9 mouse cellular contexts compared by ENCODE assay signal in genomic region chr8:94857011-94857345, GRCm38 (mm10). TPM values are rescaled to one million over a fixed set of nuclear protein-coding genes. Genes with fewer than 3 reads are reported as not detected.
DNase-seq lines count a peak whose midpoint lies in the region; ATAC-seq and TF ChIP-seq lines count a peak whose summit lies in the region.
"Had no signal": no experiment of that assay in that cellular context is flagged by ENCODE, and none has a peak within 500 bp of the region (broad histone marks: within the 10 kb centered on the region; RNA-seq: fewer than 3 reads in every experiment).

No protein-coding gene starts in this region.

- no peaks in the 10 kb centered on the region for H3K9me3 ChIP-seq in kidney, embryonic 15.5 days (replicated peaks)
- H3K9me3 ChIP-seq in embryonic facial prominence, embryonic 15.5 days (replicated peaks), result no peaks in the 10 kb centered on the region
- H3K9me3 ChIP-seq in intestine, embryonic 15.5 days, result no peaks in the 10 kb centered on the region
- H3K9me3 ChIP-seq in midbrain, postnatal 0 days (ENCODE audit: low read length), result no peaks in the 10 kb centered on the region

- 35% methylated on average over 5 of the region's 5 CpGs for WGBS in kidney, embryonic 15.5 days
- WGBS in embryonic facial prominence, embryonic 15.5 days, result 28% methylated on average over 5 of the region's 5 CpGs
- 31% methylated on average over 5 of the region's 5 CpGs for WGBS in intestine, embryonic 15.5 days
- 33% methylated on average over 5 of the region's 5 CpGs for WGBS in midbrain, postnatal 0 days

- H3K36me3 ChIP-seq in kidney, embryonic 15.5 days, result peaks cover 63% of the 10 kb centered on the region
- peaks cover 44% of the 10 kb centered on the region for H3K36me3 ChIP-seq in embryonic facial prominence, embryonic 15.5 days
- H3K36me3 ChIP-seq in intestine, embryonic 15.5 days, result peaks cover 18% of the 10 kb centered on the region
- H3K36me3 ChIP-seq in midbrain, postnatal 0 days (ENCODE audit: insufficient read depth, low read length), result peaks cover 34% of the 10 kb centered on the region

- no peak for DNase-seq in kidney, postnatal 10 days
- DNase-seq in midbrain, postnatal 0 days (ENCODE audit: low spot score), result no peak
- DNase-seq in c-Kit-positive CD71-positive TER-119-positive erythroid progenitor cells, embryonic 14.5 days (ENCODE audit: low spot score), result no peak
- no peak for DNase-seq in cerebellum, adult 18-20 months
- DNase-seq in urinary bladder, adult 18-20 months (ENCODE audit: low spot score in 2 of 2), result no peak

- H3K9ac ChIP-seq in kidney, embryonic 15.5 days, result peak overlapping the region; percentile 99; the same call in 1 of the 2 replicates
- no peak overlapping the region for H3K9ac ChIP-seq in embryonic facial prominence, embryonic 15.5 days
- H3K9ac ChIP-seq in intestine, embryonic 15.5 days, result 0 out of 2 replicates have a peak overlapping the region, but pooled peaks have one; percentile 12
- no peak overlapping the region for H3K9ac ChIP-seq in midbrain, postnatal 0 days (replicated peaks; ENCODE audit: low read length, poor library complexity, severe bottlenecking)

- H3K4me2 ChIP-seq in kidney, embryonic 15.5 days, result peak overlapping the region; percentile 72; the same call in 1 of the 2 replicates
- H3K4me2 ChIP-seq in embryonic facial prominence, embryonic 15.5 days (replicated peaks), result no peak overlapping the region
- peak overlapping the region; percentile 3; the same call in 1 of the 2 replicates for H3K4me2 ChIP-seq in intestine, embryonic 15.5 days (replicated peaks)
- H3K4me2 ChIP-seq in midbrain, postnatal 0 days (ENCODE audit: low read depth, low read length, poor library complexity, severe bottlenecking), result no peak overlapping the region

- no peak for ATAC-seq in kidney, embryonic 15.5 days (replicated peaks; ENCODE audit: low FRiP score)
- ATAC-seq in embryonic facial prominence, embryonic 15.5 days (ENCODE audit: insufficient number of reproducible peaks, low FRiP score, low TSS enrichment, low read depth), result no peak
- peak; percentile 19 for ATAC-seq in intestine, embryonic 15.5 days
- ATAC-seq in midbrain, postnatal 0 days (ENCODE audit: low FRiP score), result 0 out of 2 replicates have a peak, but pooled peaks have one; percentile 9

- H3K27me3 ChIP-seq in kidney, embryonic 15.5 days, result no peaks in the 10 kb centered on the region
- no peaks in the 10 kb centered on the region for H3K27me3 ChIP-seq in embryonic facial prominence, embryonic 15.5 days
- no peaks in the 10 kb centered on the region for H3K27me3 ChIP-seq in intestine, embryonic 15.5 days (replicated peaks)
- no peaks in the 10 kb centered on the region for H3K27me3 ChIP-seq in midbrain, postnatal 0 days (ENCODE audit: insufficient read depth, low read length)
- H3K27me3 ChIP-seq: Patski had no signal

- no peak for TF ChIP-seq CTCF in midbrain, postnatal 0 days (IDR thresholded peaks at IDR 0.05)

- H3K27ac ChIP-seq in kidney, embryonic 15.5 days, result no peak overlapping the region
- no peak overlapping the region for H3K27ac ChIP-seq in embryonic facial prominence, embryonic 15.5 days (replicated peaks)
- H3K27ac ChIP-seq in intestine, embryonic 15.5 days, result no peak overlapping the region
- no peak overlapping the region for H3K27ac ChIP-seq in midbrain, postnatal 0 days (ENCODE audit: low read depth, low read length)

- H3K4me1 ChIP-seq in kidney, embryonic 15.5 days, result peaks cover 16% of the 10 kb centered on the region
- peaks cover 16% of the 10 kb centered on the region for H3K4me1 ChIP-seq in embryonic facial prominence, embryonic 15.5 days
- 0 out of 2 replicates have a peak, but pooled peaks cover 2% of the 10 kb centered on the region for H3K4me1 ChIP-seq in intestine, embryonic 15.5 days (replicated peaks)
- H3K4me1 ChIP-seq in midbrain, postnatal 0 days (ENCODE audit: insufficient read depth, low read length), result no peaks in the 10 kb centered on the region

- H3K4me3 ChIP-seq in kidney, embryonic 15.5 days (replicated peaks), result peak overlapping the region; percentile 98
- H3K4me3 ChIP-seq in embryonic facial prominence, embryonic 15.5 days (replicated peaks), result peak overlapping the region; percentile 95
- no peak overlapping the region for H3K4me3 ChIP-seq in intestine, embryonic 15.5 days (replicated peaks)
- peak overlapping the region; percentile 94; the same call in 1 of the 2 replicates for H3K4me3 ChIP-seq in midbrain, postnatal 0 days (ENCODE audit: low read depth, low read length)

RNA-seq across cellular contexts. Expression of gene Polr2c, which starts 0.3 kb away (rescaled TPM):
- 155 and 157 TPM in 2 replicates for polyA plus RNA-seq in kidney, embryonic 15.5 days (2015; fragmentation: Nextera tagmentation; extraction: Ambion mirVana)
- polyA plus RNA-seq in embryonic facial prominence, embryonic 15.5 days (2015; fragmentation: Nextera tagmentation; extraction: Ambion mirVana), result 132 and 135 TPM in 2 replicates
- polyA plus RNA-seq in intestine, embryonic 15.5 days (2015; fragmentation: Nextera tagmentation; extraction: Ambion mirVana), result 126 and 134 TPM in 2 replicates
- 62.5 and 70.5 TPM in 2 replicates for total RNA-seq in midbrain, postnatal 0 days (2014; rRNA removed)
- 93.3 and 101 TPM in 2 replicates for polyA plus RNA-seq in midbrain, postnatal 0 days (2015; fragmentation: Nextera tagmentation; extraction: Ambion mirVana)

RNA-seq across cellular contexts. Expression of gene Ciapin1, which starts 18.8 kb away (rescaled TPM):
- 115 and 126 TPM in 2 replicates for polyA plus RNA-seq in kidney, embryonic 15.5 days (2015; fragmentation: Nextera tagmentation; extraction: Ambion mirVana)
- polyA plus RNA-seq in embryonic facial prominence, embryonic 15.5 days (2015; fragmentation: Nextera tagmentation; extraction: Ambion mirVana), result 81.7 and 92.5 TPM in 2 replicates
- 89.8 and 94.6 TPM in 2 replicates for polyA plus RNA-seq in intestine, embryonic 15.5 days (2015; fragmentation: Nextera tagmentation; extraction: Ambion mirVana)
- 60.6 and 62.7 TPM in 2 replicates for total RNA-seq in midbrain, postnatal 0 days (2014; rRNA removed)
- 162 and 164 TPM in 2 replicates for polyA plus RNA-seq in midbrain, postnatal 0 days (2015; fragmentation: Nextera tagmentation; extraction: Ambion mirVana)

RNA-seq across cellular contexts. Expression of gene Coq9, which starts 18.9 kb away (rescaled TPM):
- polyA plus RNA-seq in kidney, embryonic 15.5 days (2015; fragmentation: Nextera tagmentation; extraction: Ambion mirVana), result 81.0 and 83.6 TPM in 2 replicates
- 78.0 and 80.7 TPM in 2 replicates for polyA plus RNA-seq in embryonic facial prominence, embryonic 15.5 days (2015; fragmentation: Nextera tagmentation; extraction: Ambion mirVana)
- 97.5 and 110 TPM in 2 replicates for polyA plus RNA-seq in intestine, embryonic 15.5 days (2015; fragmentation: Nextera tagmentation; extraction: Ambion mirVana)
- 101 and 110 TPM in 2 replicates for total RNA-seq in midbrain, postnatal 0 days (2014; rRNA removed)
- 46.5 and 54.8 TPM in 2 replicates for polyA plus RNA-seq in midbrain, postnatal 0 days (2015; fragmentation: Nextera tagmentation; extraction: Ambion mirVana)

RNA-seq across cellular contexts. Expression of gene Dok4, which starts 19.2 kb away (rescaled TPM):
- polyA plus RNA-seq in kidney, embryonic 15.5 days (2015; fragmentation: Nextera tagmentation; extraction: Ambion mirVana), result 27.0 and 32.8 TPM in 2 replicates
- polyA plus RNA-seq in embryonic facial prominence, embryonic 15.5 days (2015; fragmentation: Nextera tagmentation; extraction: Ambion mirVana), result 31.0 and 31.1 TPM in 2 replicates
- polyA plus RNA-seq in intestine, embryonic 15.5 days (2015; fragmentation: Nextera tagmentation; extraction: Ambion mirVana), result 39.4 and 40.3 TPM in 2 replicates
- 154 and 155 TPM in 2 replicates for total RNA-seq in midbrain, postnatal 0 days (2014; rRNA removed)
- polyA plus RNA-seq in midbrain, postnatal 0 days (2015; fragmentation: Nextera tagmentation; extraction: Ambion mirVana), result 95.0 and 104 TPM in 2 replicates

RNA-seq across cellular contexts. Expression of gene Ccl17, which starts 46.7 kb away (rescaled TPM):
- not detected in 2 replicates for polyA plus RNA-seq in kidney, embryonic 15.5 days (2015; fragmentation: Nextera tagmentation; extraction: Ambion mirVana)
- not detected in 2 replicates for polyA plus RNA-seq in embryonic facial prominence, embryonic 15.5 days (2015; fragmentation: Nextera tagmentation; extraction: Ambion mirVana)
- polyA plus RNA-seq in intestine, embryonic 15.5 days (2015; fragmentation: Nextera tagmentation; extraction: Ambion mirVana), result not detected in 2 replicates
- 8.5 TPM in 1 of 2 replicates, not detected in the other for total RNA-seq in midbrain, postnatal 0 days (2014; rRNA removed)
- 4.4 and 4.7 TPM in 2 replicates for polyA plus RNA-seq in midbrain, postnatal 0 days (2015; fragmentation: Nextera tagmentation; extraction: Ambion mirVana)

Comparison
In these comparisons a context has a peak if more than half of its experiments do, and no peak if none do; other contexts are left out.
1. ATAC-seq: peak in intestine, embryonic 15.5 days (single experiment) and midbrain, postnatal 0 days (single experiment); none in kidney, embryonic 15.5 days (single experiment) and embryonic facial prominence, embryonic 15.5 days (single experiment).
2. H3K4me2 ChIP-seq: peak in kidney, embryonic 15.5 days (single experiment) and intestine, embryonic 15.5 days (single experiment); none in embryonic facial prominence, embryonic 15.5 days (single experiment) and midbrain, postnatal 0 days (single experiment).
3. H3K9ac ChIP-seq: peak in kidney, embryonic 15.5 days (single experiment) and intestine, embryonic 15.5 days (single experiment); none in embryonic facial prominence, embryonic 15.5 days (single experiment) and midbrain, postnatal 0 days (single experiment).